Mouse (Mus musculus): Measurements from ENCODE around the gene Fam167b. TPM values are rescaled to one million over a fixed set of nuclear protein-coding genes. Genes with fewer than 3 reads are reported as not detected.

Gene Fam167b
- total RNA-seq, 2 experiments from 2014 or later, result 0.70 to 1.0 TPM

- no peak for DNase-seq (ENCODE audit: low spot score)
- intact Hi-C loops (cut with DNase I), result no loop called here
These were observed 31.7 kb upstream of the Fam167b start for GRCm38 (mm10) chr4:129610026-129610425.

DNA sequence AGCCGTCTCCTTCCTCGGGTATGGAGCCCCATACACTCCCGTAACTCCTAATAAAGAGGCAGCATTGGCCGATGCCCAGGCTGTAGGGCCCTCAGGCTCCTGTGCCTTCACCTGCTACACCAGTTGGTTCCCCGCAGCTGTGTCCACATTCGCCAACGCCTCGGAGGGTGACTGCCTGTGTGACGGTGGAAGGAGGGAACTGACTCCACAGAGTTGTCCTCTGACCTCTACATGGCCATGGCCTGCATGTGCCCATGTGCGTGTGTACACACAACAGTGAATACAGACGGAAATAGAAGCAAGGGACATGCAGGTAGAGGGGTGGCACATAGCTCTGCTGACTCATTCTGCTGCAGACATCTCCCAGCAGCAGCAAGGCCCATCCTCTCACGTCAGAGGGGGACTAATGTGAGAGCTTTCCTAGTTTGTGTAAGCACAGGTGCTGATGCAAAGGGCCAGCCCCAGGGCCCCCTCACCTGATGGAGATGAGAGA is 30.8 kb upstream of the Fam167b start:
- no peak for DNase-seq (ENCODE audit: low spot score)
- intact Hi-C loops (cut with DNase I), result loop anchor here (5.0 to 10.0 kb wide), 3 partner anchors 62 to 274 kb away; partner anchors contain the start of genes Fam229a, Rbbp4, Tssk3 and Zbtb8os

DNA sequence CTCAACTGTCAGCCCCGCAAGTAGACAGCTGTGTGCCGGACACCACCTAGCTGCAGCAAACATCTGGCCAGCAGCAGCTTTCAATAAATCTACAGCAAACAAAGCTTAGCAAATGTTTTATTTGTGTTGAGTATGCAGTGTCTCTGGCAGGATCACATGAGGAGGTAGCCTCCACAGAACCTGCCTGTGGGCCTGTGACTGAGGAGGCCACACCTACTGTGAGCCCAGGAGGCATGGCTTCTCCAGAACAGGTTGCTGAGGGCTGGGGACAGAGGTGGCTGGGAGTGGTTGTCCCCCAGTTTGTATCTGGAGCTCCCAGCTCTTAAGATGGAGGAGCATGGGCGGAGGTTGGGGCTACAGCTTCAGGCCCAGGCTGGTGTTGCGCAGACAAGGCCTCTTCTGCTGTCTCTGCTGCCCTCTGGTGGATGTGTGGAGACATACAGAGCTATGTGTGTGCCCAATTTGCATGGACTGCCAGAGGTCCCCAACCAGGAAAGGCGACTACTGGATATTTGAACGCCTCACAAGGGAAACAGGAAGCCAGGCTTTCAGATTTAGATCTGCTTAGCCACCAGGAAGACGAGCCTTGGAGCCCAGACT is 30.2 kb upstream of the Fam167b start:
- peak; percentile 52 for DNase-seq (ENCODE audit: low spot score)
- intact Hi-C loops (cut with DNase I), result loop anchor here (1.0 to 10.0 kb wide), 4 partner anchors 23 to 274 kb away; partner anchors contain the start of genes Fam229a, Rbbp4, Tssk3 and Zbtb8os

DNA sequence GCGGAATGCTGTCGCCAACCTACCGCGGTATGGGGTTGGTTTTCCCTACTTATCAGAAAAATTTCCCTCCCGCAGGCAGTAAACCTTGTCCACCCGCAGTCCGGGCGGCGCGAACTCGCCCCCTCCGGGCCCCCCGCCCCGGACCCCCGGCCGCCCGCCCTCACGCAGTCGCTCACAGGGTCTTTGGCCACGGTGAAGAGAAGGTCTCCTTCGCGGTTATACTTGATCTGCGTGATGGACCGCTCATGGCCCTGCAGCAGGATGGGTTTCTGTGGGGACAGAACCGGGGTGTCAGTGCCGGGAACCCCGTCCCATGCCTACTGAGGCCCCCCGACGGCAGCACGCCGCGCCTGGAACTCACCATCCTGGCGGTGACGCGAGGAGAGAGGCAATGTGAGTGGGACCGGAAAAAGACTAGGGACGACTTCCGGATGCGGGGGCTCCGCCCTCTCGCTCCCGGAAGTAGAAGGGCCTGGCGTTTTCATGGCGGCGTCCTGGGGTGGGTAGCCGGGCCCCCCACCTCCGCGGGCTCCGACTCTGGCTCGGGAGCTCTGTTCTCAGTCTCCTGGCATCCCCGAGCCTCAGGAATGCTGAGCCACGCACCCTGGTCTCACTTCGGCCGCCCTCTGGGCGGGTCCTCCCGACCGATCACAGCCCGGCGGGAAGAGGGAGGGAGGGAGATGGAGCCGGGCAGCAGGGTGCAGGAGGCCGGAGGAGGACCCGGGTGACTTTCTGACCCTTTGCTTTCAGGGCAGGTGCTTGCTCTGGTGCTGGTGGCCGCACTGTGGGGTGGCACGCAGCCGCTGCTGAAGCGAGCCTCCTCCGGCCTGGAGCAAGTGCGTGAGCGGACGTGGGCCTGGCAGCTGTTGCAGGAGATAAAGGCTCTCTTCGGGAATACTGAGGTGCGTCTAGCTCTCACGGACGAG is 22.1 kb upstream of the Fam167b start, which contains the start of the genes Eif3i and Tmem234:
Gene Eif3i (minus strand): TSS at position 416 of the 926 bp plus-strand sequence.
Gene Tmem234 (plus strand): TSS at position 436 of the 926 bp plus-strand sequence.
- peak; percentile 74 for DNase-seq (ENCODE audit: low spot score)
- intact Hi-C loops (cut with DNase I), result loop anchor here (2.0 to 10.0 kb wide), 2 partner anchors 40 to 266 kb away; partner anchors contain the start of genes Rbbp4, Txlna and Zbtb8os

- intact Hi-C loops (cut with DNase I), result no loop called here
- DNase-seq (ENCODE audit: low spot score), result no peak
These were observed 10.5 kb upstream of the Fam167b start for GRCm38 (mm10) chr4:129588865-129589264.

- intact Hi-C loops (cut with DNase I), result no loop called here
- DNase-seq (ENCODE audit: low spot score), result no peak
These were observed 8.6 kb upstream of the Fam167b start for GRCm38 (mm10) chr4:129586943-129587342.

DNA sequence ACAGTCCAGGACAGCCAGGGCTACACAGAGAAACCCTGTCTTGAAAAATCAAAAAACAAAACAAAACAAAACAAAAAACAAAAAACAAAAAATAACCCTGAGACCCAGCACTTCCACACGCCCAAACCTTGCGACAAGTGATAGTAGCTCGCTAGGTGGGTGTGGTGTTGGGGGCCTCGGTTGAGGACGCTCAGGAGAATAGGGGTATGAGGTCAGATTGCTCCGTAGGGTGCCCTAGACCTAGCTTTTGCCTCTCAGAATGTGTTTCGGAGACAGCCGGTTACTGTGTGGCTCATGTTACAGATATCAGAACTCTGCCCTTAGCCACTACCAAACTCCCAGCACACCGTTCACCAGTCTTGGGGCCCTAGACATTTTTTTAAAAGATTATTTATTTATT is 7.4 kb upstream of the Fam167b start:
- no peak for DNase-seq (ENCODE audit: low spot score)
- intact Hi-C loops (cut with DNase I), result loop anchor here (1.0 kb wide), 1 partner anchor 23 kb away; no protein-coding TSS in a partner anchor

DNA sequence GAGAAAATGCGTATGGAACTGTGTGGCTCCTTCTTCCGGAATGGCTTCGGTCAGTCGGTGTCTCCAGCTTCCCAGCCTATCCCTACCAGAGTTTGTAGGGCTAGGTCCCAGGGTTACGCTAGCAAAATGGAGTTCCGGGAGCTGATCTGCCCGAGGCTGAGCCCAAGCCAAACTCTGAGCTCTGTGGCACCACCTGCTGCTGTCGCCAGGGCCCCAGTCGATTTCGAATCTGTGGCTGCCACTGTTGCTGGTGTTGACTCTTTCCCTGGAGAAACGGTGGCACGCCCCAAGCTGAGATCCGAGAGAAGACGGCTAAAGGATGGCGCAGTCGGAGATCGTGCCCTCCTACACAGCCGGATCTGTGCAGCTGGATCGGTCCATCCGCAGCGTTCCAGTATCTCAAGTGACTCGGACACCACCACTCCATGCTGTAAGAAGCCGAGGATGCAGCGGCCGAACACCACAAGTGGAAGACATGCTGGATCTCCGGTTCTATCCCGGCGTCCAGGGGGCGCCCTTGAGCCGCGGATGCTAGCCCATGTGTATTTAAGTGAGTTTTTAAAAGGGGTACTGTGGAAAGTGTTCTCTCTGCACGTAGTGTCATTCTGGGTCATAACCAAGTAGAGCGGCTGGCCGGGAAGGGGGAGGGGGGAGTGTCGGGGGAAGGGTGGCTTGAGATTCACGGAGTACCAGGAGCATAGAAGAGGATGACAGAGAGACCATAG is 6.7 kb upstream of the Fam167b start:
- DNase-seq (ENCODE audit: low spot score), result peak; percentile 71
- intact Hi-C loops (cut with DNase I), result loop anchor here (1.0 kb wide), 1 partner anchor 23 kb away; no protein-coding TSS in a partner anchor

DNA sequence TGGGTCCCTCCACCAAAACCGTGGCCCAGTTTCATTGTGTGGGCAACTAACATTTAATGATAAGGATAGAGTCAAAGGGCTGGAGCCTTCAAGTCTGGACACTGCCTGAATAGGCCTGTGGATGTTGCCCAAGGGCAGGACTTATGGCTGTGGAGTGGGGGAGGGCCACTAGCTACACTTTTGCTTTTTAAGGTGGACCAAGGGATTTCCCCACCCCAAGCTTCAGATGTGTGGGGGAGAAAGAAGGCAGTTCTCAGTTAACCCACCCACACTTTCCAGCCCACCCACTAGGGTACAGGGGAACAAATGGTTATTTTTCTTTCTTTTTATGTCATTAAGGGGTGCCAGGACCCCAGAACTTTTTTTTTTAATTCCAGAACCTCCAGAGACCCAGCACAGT is 6.0 kb upstream of the Fam167b start:
- DNase-seq (ENCODE audit: low spot score), result no peak
- intact Hi-C loops (cut with DNase I), result no loop called here

DNA sequence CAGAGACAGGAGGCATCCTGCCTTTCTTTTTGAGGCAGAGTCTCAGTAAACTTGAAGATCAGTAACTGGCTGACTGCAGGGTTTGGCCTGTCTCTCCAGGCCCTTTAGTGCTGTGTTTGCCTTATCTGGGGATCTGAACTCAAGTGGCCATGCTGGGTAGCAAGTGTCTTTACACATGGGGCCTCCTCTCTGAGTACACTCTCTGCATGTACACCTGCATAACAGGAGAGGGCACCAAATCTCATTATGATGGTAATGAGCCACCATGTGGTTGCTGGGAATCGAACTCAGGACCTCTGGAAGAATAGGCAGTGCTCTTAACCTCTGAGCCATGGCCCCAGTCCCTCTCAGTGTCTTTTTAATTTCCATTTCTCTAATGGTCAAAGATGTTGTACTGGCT is 3.9 kb upstream of the Fam167b start:
- DNase-seq (ENCODE audit: low spot score), result no peak
- intact Hi-C loops (cut with DNase I), result no loop called here

DNA sequence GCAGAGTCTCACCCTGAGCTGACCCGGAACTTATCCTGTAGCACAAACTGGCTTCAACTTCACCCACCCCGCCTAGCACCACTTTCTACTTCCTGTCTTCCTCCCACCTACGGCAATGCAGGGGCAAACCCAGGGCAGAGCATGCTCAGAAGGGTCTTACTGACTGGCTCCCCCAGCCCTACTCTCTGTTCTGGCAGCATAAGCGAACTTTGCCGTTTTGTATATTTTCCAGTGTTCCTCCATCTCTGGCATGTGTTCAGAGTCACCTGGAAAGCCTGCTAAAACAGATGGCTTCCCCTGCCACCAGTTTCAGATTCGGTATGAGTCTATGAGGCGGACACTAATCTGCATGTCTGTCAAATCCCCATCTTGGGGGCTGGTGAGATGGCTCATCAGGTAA is 2.0 kb upstream of the Fam167b start:
- intact Hi-C loops (cut with DNase I), result no loop called here
- no peak for DNase-seq (ENCODE audit: low spot score)

DNA sequence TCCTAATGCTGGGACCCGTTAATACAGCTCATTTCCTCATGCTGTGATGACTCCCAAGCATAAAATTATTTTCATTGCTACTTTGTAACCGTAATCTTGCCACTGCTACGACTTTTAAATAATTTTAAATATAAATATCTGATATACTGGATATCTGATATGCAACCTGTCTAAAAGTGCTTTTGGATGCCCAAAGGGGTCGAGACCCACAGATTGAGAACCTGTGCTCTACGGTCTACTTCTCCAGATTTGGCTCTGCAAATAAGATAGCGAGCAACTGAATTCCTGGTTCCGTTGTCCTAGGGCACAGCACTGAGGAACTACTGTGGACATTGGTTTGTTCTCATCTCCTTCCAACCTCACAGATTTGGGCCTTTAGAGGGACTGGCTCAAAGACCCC is 661 bp downstream of the Fam167b start:
- intact Hi-C loops (cut with DNase I), result no loop called here
- DNase-seq (ENCODE audit: low spot score), result no peak

DNA sequence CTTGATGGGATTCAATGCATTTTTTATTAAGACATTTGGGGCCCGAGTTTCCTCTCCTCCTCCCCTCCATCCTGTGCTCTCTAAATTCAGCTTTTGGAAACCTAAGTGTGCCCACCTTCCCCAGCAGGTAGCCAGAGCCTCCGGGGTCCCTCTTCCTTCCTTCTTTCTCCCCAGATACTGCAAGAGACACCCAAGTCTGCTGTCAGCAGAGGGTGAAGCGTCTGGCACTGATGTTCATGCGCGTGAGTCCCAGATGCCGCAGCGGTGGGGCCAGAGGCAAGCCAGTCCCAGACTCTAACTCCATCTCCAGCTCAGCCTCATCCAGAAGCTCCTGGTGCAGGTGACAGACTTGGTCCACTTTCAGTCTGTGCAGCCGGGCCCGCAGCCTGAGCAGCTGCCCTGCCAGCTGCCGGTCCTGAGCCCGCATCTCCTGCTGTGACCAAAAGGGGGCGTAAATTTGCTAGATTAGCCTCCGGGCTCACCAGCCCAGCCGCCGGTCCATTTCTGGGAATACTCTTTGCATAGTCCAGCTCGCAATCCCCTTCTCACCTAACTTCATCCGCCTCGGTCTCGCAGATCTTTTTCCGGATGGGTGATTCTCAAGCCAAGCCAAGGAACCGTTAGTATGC is 1.4 kb downstream of the Fam167b start:
- peak; percentile 47 for DNase-seq (ENCODE audit: low spot score)
- intact Hi-C loops (cut with DNase I), result no loop called here

DNA sequence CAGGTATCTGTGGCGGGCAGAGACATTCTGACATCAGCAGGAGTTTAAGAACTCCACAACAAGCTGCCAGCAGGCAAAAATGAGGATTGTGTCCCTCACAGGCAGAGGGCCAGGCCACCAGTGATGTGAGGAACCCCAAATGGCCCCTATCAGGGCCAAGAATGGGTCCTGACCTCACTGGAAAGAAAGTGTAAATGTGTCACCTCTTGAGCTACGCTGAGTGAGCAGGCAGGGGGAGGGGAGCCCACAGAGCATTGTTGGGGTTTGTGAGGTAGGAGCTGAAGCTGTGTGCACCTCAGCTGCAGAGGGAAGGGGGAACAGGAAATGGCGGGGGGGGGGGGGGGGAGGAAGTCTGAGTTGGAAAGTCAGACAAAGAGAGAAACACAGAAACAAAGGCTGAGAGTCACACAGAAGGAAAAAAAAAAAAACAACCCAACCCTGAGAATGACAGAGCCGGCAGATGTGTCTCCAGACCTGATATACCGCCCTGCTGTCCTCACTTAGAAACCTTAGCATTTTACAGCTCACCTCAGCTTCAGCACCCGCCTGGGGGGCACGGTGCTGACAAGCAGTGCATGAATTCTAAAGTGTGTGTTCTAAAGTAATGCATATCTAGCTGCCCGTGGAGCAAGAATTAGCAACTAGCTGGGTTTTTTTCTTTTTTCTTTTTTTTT is 3.0 kb downstream of the Fam167b start:
- no peak for DNase-seq (ENCODE audit: low spot score)
- intact Hi-C loops (cut with DNase I), result no loop called here

DNA sequence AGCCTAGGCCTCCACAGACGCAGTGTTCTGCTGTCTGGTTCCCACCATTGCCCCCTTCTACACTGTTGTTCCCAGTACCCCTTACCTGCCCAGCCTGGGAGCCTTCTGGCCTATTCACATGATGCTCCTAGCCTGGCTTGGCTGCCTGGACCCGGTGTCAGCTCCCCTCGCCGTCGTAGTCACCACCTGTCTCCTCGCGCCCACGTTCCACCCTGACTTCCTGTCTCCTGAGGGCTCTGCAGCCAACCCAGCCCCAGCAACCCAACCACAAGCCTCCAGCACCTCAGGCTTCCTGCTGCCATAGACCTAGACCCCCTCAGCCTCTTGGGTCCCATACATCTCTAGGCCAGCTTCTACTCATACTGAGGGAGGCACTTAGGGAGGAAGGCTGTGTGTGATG is 4.9 kb downstream of the Fam167b start, which contains the start of gene Lck:
Gene Lck (minus strand): TSS at position 212 of the 400 bp plus-strand sequence.
- no peak for DNase-seq (ENCODE audit: low spot score)
- intact Hi-C loops (cut with DNase I), result no loop called here

DNA sequence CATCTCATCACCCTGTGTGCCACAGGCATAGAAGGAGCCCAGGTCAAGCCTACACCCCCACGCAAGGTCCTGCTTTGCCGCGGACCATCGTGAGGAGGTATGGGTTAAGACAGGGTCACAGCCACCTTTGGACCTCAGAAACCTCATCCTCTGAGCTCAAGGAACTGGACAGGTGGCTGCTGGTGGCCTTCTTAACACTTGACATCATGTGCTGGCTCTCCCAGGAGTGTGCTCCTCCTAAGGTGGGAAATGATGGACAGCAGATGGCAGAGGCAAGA is 5.3 kb downstream of the Fam167b start:
- no peak for DNase-seq (ENCODE audit: low spot score)
- intact Hi-C loops (cut with DNase I), result no loop called here

- intact Hi-C loops (cut with DNase I), result no loop called here
These were observed 5.9 kb downstream of the Fam167b start for GRCm38 (mm10) chr4:129572236-129573092.

DNA sequence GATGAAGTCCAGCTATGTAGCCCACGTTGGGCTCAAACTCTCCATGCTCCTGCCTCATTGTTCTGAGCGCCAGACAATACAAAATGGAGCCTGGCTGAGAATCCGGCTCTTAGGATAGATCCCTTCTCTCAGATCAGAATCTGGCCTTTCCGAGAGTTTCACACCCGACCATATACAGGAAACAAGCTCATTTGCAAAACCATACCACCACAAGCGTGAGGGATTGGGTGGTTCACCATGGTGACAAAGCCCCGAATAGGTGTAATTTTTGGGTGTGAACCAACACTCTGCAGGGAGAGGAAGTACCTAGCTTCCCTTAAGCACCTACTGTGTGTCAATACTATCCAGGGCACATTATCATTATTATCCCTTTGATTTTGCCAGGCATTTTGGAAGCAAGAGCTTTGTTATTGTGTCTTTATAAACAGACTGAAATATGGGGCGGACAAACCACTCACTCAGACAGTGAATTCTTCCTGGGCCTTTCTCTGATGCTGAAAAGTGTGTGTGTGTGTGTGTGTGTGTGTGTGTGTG is 6.7 kb downstream of the Fam167b start:
- no peak for DNase-seq (ENCODE audit: low spot score)
- intact Hi-C loops (cut with DNase I), result no loop called here

More at GRCm38 (mm10) chr4:129572236-129573092, 5.9 kb downstream of the Fam167b start:
- DNase-seq (ENCODE audit: low spot score), result no peak

Measured in heart, postnatal 25 days (tissue).